Comparison of ENCODE assay signal across 8 mouse cellular contexts in the genomic region with DNA sequence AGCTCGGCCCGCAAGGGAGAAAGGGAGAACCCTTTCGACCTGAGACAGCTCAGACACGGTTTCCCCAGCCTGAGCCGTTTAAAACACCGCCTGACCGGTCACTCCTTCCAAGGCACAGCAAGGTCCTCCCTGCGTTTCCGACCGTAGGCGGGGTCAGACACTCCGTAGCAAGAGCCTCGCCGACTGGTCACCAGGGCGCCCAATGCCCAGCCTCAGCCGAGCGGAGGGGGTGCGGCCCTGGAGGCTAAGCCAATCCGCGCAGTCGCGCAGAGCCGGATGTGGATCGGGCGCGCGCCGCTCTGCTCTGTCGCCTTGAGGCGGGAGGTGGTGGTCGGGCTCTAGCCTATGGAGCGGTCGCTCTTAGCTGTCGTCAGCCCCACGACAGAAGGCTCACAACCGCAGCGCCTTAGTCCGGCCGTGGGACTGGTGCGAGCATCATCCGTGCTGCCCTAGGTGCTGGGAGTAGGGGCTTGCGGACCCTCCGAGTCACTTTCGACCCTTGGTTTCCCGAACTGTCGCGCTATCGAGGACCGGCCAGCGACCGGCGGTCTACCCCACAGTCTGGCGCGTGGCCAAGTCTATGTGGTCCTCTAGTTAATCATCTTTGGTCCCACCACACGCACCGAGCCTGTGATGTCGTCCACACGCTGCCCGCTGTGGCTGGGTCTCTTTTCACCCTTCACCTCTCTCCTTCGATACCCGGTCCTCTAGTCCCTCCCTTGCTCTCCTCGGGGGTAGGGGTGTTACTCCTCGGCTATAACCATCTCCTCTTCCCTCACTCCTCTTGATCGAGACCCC. TPM values are rescaled to one million over a fixed set of nuclear protein-coding genes. Genes with fewer than 3 reads are reported as not detected.
A peak's percentile ranks its signal among the peaks of the same experiment; 100 is the strongest.
DNase-seq lines count a peak whose midpoint lies in the region; ATAC-seq and TF ChIP-seq lines count a peak whose summit lies in the region.

TSS of gene Mrpl41 (minus strand) at position 193 of the 798 bp plus-strand sequence.

- TF ChIP-seq CTCF in lung, adult 2 months (IDR thresholded peaks at IDR 0.05; ENCODE audit: insufficient read depth, low read length) = no peak

- H3K4me3 ChIP-seq in ES-E14 (ENCODE audit: insufficient read depth in 1 of 2, low read depth in 1 of 2, low read length in 2 of 2, poor library complexity in 1 of 2, severe bottlenecking in 1 of 2) = peak within 1 kb of the TSS; percentile 82 to 97
- peak within 1 kb of the TSS; percentile 81 for H3K4me3 ChIP-seq in forebrain, embryonic 15.5 days
- peak within 1 kb of the TSS; percentile 82 for H3K4me3 ChIP-seq in lung, adult 2 months (replicated peaks; ENCODE audit: extremely low read depth, low read depth, low read length)

- peak within 1 kb of the TSS; percentile 33 for H3K27ac ChIP-seq in ES-E14 (ENCODE audit: insufficient read depth, low read depth, low read length, poor library complexity, severe bottlenecking)
- H3K27ac ChIP-seq in forebrain, embryonic 15.5 days (replicated peaks) = peak within 1 kb of the TSS; percentile 95

- no peaks in the 10 kb centered on the region for H3K27me3 ChIP-seq in forebrain, embryonic 15.5 days

- peak; percentile 89 for DNase-seq in ES-E14 (ENCODE audit: low read depth, low spot score)
- DNase-seq in cerebellum, adult 11-12 months = peak; percentile 98
- DNase-seq in heart, postnatal 25 days (ENCODE audit: low spot score) = peak; percentile 97
- peak; percentile 98 for DNase-seq in layer of hippocampus, adult 18-20 months (ENCODE audit: low spot score in 2 of 2)
- DNase-seq in lung, adult 2 months = peak; percentile 89
- peak; percentile 95 for DNase-seq in thymus, adult 18-20 months

- H3K4me2 ChIP-seq in forebrain, embryonic 15.5 days (replicated peaks) = peak within 1 kb of the TSS; percentile 99

- peaks cover 2 to 9% of the 10 kb centered on the region in 2 experiments; a peak in 2 of 4 replicates for H3K4me1 ChIP-seq in ES-E14 (ENCODE audit: control insufficient read depth in 2 of 2, insufficient read depth in 2 of 2, low read length in 2 of 2, poor library complexity in 1 of 2)
- H3K4me1 ChIP-seq in forebrain, embryonic 15.5 days = peaks cover 24% of the 10 kb centered on the region
- H3K4me1 ChIP-seq in lung, adult 2 months (ENCODE audit: control insufficient read depth, insufficient read depth, low read length) = 0 out of 2 replicates have a peak, but pooled peaks cover 3% of the 10 kb centered on the region

- peak within 1 kb of the TSS; percentile 84 for H3K9ac ChIP-seq in ES-E14 (ENCODE audit: insufficient read depth, low read depth, low read length, poor library complexity, severe bottlenecking)
- peak within 1 kb of the TSS; percentile 82 for H3K9ac ChIP-seq in forebrain, embryonic 15.5 days (replicated peaks)

- no peaks in the 10 kb centered on the region for H3K9me3 ChIP-seq in ES-E14 (ENCODE audit: control insufficient read depth, insufficient read depth, low read depth, low read length)
- no peaks in the 10 kb centered on the region for H3K9me3 ChIP-seq in forebrain, embryonic 15.5 days

- in situ Hi-C loops in ES-E14 (cut with MboI; ENCODE audit: low sequenced_read_pairs in 2 of 2, unreplicated experiment in 2 of 2) = no loop called here

- intact Hi-C loops in heart, postnatal 25 days (cut with DNase I) = no loop called here

- TF ChIP-seq POLR2A in lung, adult 2 months (IDR thresholded peaks at IDR 0.05; ENCODE audit: borderline replicate concordance, extremely low read depth, low read depth, low read length) = peak; percentile 93

- WGBS in forebrain, embryonic 15.5 days = under 1% methylated on average over 64 of the region's 64 CpGs
- WGBS in lung, adult 2 months = under 1% methylated on average over 64 of the region's 64 CpGs

- H3K36me3 ChIP-seq in ES-E14 (ENCODE audit: control insufficient read depth, insufficient read depth, low read length, poor library complexity, severe bottlenecking) = peaks cover 10% of the 10 kb centered on the region
- H3K36me3 ChIP-seq in forebrain, embryonic 15.5 days = peaks cover 30% of the 10 kb centered on the region

- peak; percentile 100 for ATAC-seq in forebrain, embryonic 15.5 days (replicated peaks)
- ATAC-seq in neutrophil, adult 5-6 weeks (ENCODE audit: extremely low read depth, insufficient number of reproducible peaks, low FRiP score, poor library complexity, severe bottlenecking) = peak; percentile 83

TF ChIP-seq in ES-E14, 5 proteins besides CTCF, POLR2A, EP300 and RAD21:
- TF ChIP-seq ZNF384 (IDR thresholded peaks at IDR 0.05; ENCODE audit: low read depth, low read length) = no peak
- TF ChIP-seq MAFK (IDR thresholded peaks at IDR 0.05; ENCODE audit: insufficient read depth, low read depth, low read length) = no peak
- no peak for TF ChIP-seq ZC3H11A (IDR thresholded peaks at IDR 0.05; ENCODE audit: borderline replicate concordance, low read depth, low read length)
- TF ChIP-seq HCFC1 (IDR thresholded peaks at IDR 0.05; ENCODE audit: borderline replicate concordance, insufficient read depth, low read length) = no peak

RNA-seq across cellular contexts. Expression of gene Mrpl41, which starts in this region (rescaled TPM):
- 29.2 and 38.3 TPM in 2 replicates for total RNA-seq in ES-E14 (2012; rRNA removed)
- 149 and 159 TPM in 2 replicates for polyA plus RNA-seq in forebrain, embryonic 15.5 days (2015; fragmentation: Nextera tagmentation; extraction: Ambion mirVana)
- 100 to 1,000 TPM in 1 of 2 experiments, 10 to 100 TPM in 1; 98.7 to 101 TPM for total RNA-seq in heart, postnatal 25 days (2021)
- total RNA-seq in layer of hippocampus, adult 18-20 months (2021) = 10 to 100 TPM; 88.0 to 88.2 TPM
- polyA plus RNA-seq in lung, adult 2 months (2012; rRNA removed) = 17.8 and 23.4 TPM in 2 replicates
- 45.7 and 55.7 TPM in 2 replicates for total RNA-seq in neutrophil, adult 5-6 weeks (2017)

Comparison
In these comparisons a context has a peak if more than half of its experiments do, and no peak if none do; other contexts are left out.
1. Peak in every context shown above with its lines: DNase-seq, ATAC-seq, H3K4me3 ChIP-seq and H3K27ac ChIP-seq.